Mouse (Mus musculus): Measurements from ENCODE around the gene Nr4a2. TPM values are rescaled to one million over a fixed set of nuclear protein-coding genes. Genes with fewer than 3 reads are reported as not detected.

The Nr4a2 gene
- polyA plus RNA-seq, 1 experiment from 2014 or later: 1.3 TPM

DNA sequence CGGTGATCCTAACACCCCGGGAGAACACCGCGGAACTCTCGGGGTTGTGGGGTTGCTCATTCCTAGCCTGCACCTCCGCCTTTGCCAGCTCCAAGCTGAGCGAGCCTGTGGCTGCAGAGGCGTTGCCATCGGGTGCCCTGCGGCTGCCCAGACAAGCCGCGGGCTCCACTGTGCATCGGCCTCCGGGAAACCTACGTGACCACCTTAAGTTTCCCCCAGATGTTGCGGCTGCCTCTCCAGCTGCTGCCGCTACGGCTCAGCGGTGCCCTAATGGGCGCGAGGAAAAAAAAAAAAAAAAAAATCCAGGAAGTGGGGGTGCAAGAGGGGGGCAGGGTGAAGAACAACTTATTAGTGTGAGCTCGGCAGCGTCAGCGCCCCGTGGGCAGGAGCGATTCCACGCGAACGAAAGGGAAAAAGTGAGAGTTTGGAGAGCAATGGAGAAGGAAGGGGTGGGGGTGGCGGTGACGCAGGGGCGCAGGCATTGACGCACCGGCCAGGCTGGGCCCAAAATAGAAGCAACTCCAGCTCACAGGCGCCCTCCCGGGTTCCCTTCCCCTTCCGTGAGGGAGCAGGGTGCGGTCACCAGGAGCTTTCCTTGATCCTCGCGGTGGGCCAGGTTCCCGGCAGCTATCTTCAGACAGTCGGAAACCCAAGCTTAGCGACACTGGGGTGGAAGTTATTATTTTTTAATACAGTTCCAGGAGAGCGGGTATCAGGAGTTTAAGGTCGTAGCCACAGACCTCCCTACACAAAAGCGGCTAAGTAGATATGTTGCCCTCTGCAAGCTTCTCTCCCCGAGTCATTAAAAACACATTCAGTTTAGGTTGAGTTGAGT, 7.2 kb downstream of the Nr4a2 start:
- peak overlapping the region; percentile 100 for H3K4me2 ChIP-seq (replicated peaks; ENCODE audit: low read depth)
- peaks cover 29% of the 10 kb centered on the region for H3K27me3 ChIP-seq (replicated peaks; ENCODE audit: control insufficient read depth, insufficient read depth, low read length)
- H3K9me3 ChIP-seq (ENCODE audit: control insufficient read depth): no peaks in the 10 kb centered on the region
- peak; percentile 62 for ATAC-seq
- H3K27ac ChIP-seq (ENCODE audit: low read depth, low read length): peak overlapping the region; percentile 86
- peak overlapping the region; percentile 74 for H3K4me3 ChIP-seq (ENCODE audit: low read depth, low read length)
- H3K36me3 ChIP-seq (ENCODE audit: control insufficient read depth, insufficient read depth): no peaks in the 10 kb centered on the region
- peak overlapping the region; percentile 58 for H3K9ac ChIP-seq (ENCODE audit: low read depth, low read length)
- H3K4me1 ChIP-seq (replicated peaks; ENCODE audit: control insufficient read depth, insufficient read depth, low read length): peaks cover 7% of the 10 kb centered on the region; the same call in 1 of the 2 replicates
- peak; percentile 47 for TF ChIP-seq CTCF (IDR thresholded peaks at IDR 0.05; ENCODE audit: low read depth)
- under 1% methylated on average over 47 of the region's 47 CpGs for WGBS

DNA sequence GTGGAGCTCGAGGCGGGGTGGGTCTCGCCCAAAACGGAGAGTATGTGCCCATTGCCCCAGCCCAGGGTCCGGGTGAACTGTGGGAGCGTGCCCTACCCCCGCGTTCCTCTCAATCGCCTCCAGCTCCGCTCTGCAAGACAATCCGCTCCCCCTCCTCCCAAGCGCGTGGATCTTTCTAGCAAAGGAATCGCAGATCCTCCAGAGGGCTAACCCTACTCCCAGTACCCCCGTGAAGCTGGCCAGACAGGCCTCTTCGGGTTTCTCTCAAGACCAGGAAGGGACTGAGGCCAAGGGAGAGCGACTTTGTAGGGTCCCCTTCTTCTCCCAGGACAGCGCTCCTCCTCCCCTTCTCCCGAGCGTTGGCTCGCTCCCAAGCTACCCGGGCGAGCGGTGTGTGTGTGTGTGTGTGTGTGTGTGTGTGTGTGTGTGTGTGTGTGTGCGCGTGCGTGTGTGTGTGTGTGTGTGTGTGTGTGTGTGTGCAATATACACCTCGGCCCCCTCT, 7.9 kb downstream of the Nr4a2 start:
- peak overlapping the region; percentile 100 for H3K4me2 ChIP-seq (replicated peaks; ENCODE audit: low read depth)
- under 1% methylated on average over 28 of the region's 28 CpGs for WGBS
- no peak for TF ChIP-seq CTCF (IDR thresholded peaks at IDR 0.05; ENCODE audit: low read depth)
- H3K9ac ChIP-seq (ENCODE audit: low read depth, low read length): peak overlapping the region; percentile 58
- H3K4me3 ChIP-seq (ENCODE audit: low read depth, low read length): peak overlapping the region; percentile 74
- peak; percentile 20 for ATAC-seq
- no peaks in the 10 kb centered on the region for H3K36me3 ChIP-seq (ENCODE audit: control insufficient read depth, insufficient read depth)
- H3K4me1 ChIP-seq (replicated peaks; ENCODE audit: control insufficient read depth, insufficient read depth, low read length): peaks cover 7% of the 10 kb centered on the region; the same call in 1 of the 2 replicates
- peaks cover 36% of the 10 kb centered on the region for H3K27me3 ChIP-seq (replicated peaks; ENCODE audit: control insufficient read depth, insufficient read depth, low read length)
- H3K27ac ChIP-seq (ENCODE audit: low read depth, low read length): peak overlapping the region; percentile 86
- H3K9me3 ChIP-seq (ENCODE audit: control insufficient read depth): no peaks in the 10 kb centered on the region

GRCm38 (mm10) chr2:57115181-57115863, 8.5 kb downstream of the Nr4a2 start:
- ATAC-seq: peak; percentile 11
- Histone ChIP-seq H3K9me3 (ENCODE audit: control insufficient read depth) (no peaks in the 10 kb centered on the region), H3K9ac (ENCODE audit: low read depth, low read length) (peak overlapping the region; percentile 53), H3K4me3 (ENCODE audit: low read depth, low read length) (peak overlapping the region; percentile 74), H3K4me1 (replicated peaks; ENCODE audit: control insufficient read depth, insufficient read depth, low read length) (peaks cover 7% of the 10 kb centered on the region; the same call in 1 of the 2 replicates), H3K36me3 (ENCODE audit: control insufficient read depth, insufficient read depth) (no peaks in the 10 kb centered on the region), H3K4me2 (replicated peaks; ENCODE audit: low read depth) (peak overlapping the region; percentile 100), H3K27ac (ENCODE audit: low read depth, low read length) (no peak overlapping the region), H3K27me3 (replicated peaks; ENCODE audit: control insufficient read depth, insufficient read depth, low read length) (peaks cover 40% of the 10 kb centered on the region)
- WGBS: 0% methylated on average over 25 of the region's 25 CpGs
- TF ChIP-seq CTCF (IDR thresholded peaks at IDR 0.05; ENCODE audit: low read depth): no peak

- Histone ChIP-seq H3K27ac (ENCODE audit: low read depth, low read length) (no peak overlapping the region; the same call in 1 of the 2 replicates), H3K9me3 (ENCODE audit: control insufficient read depth) (no peaks in the 10 kb centered on the region), H3K36me3 (ENCODE audit: control insufficient read depth, insufficient read depth) (no peaks in the 10 kb centered on the region), H3K4me3 (ENCODE audit: low read depth, low read length) (peak overlapping the region; percentile 74), H3K27me3 (replicated peaks; ENCODE audit: control insufficient read depth, insufficient read depth, low read length) (peaks cover 48% of the 10 kb centered on the region), H3K9ac (ENCODE audit: low read depth, low read length) (peak overlapping the region; percentile 40; the same call in 1 of the 2 replicates), H3K4me1 (replicated peaks; ENCODE audit: control insufficient read depth, insufficient read depth, low read length) (peaks cover 7% of the 10 kb centered on the region; the same call in 1 of the 2 replicates), H3K4me2 (replicated peaks; ENCODE audit: low read depth) (peak overlapping the region; percentile 100)
- no peak for TF ChIP-seq CTCF (IDR thresholded peaks at IDR 0.05; ENCODE audit: low read depth)
- peak; percentile 72 for ATAC-seq
- WGBS: under 1% methylated on average over 85 of the region's 88 CpGs
These were observed 9.3 kb downstream of the Nr4a2 start for GRCm38 (mm10) chr2:57114211-57115151.

DNA sequence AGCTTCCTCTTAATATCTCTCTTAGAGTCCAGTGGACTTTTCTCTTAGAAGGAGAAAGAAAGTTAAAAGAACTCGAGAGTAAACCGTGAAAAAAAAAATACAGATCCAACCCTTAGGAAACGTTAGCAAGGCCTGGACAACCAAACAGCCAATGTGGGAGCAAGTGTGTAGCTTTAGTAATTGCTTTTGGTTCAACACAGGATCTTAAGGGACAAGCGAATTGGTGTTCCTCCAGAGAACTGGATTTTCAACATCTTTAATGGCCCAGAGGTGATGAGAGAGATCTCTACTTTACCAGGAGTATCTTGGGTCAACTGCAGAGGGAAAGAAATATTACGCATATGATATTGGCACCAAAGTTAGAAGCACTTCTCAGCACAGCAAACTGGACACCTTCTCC, 10.4 kb downstream of the Nr4a2 start:
- Histone ChIP-seq H3K9ac (ENCODE audit: low read depth, low read length) (no peak overlapping the region), H3K36me3 (ENCODE audit: control insufficient read depth, insufficient read depth) (no peaks in the 10 kb centered on the region), H3K4me1 (replicated peaks; ENCODE audit: control insufficient read depth, insufficient read depth, low read length) (peaks cover 7% of the 10 kb centered on the region; the same call in 1 of the 2 replicates), H3K9me3 (ENCODE audit: control insufficient read depth) (no peaks in the 10 kb centered on the region), H3K4me3 (ENCODE audit: low read depth, low read length) (peak overlapping the region; percentile 74; the same call in 1 of the 2 replicates), H3K27ac (ENCODE audit: low read depth, low read length) (no peak overlapping the region), H3K4me2 (replicated peaks; ENCODE audit: low read depth) (peak overlapping the region; percentile 100), H3K27me3 (replicated peaks; ENCODE audit: control insufficient read depth, insufficient read depth, low read length) (peaks cover 55% of the 10 kb centered on the region)
- no peak for ATAC-seq
- no peak for TF ChIP-seq CTCF (IDR thresholded peaks at IDR 0.05; ENCODE audit: low read depth)
- WGBS: 69% methylated on average over 5 of the region's 5 CpGs

All from intestine, postnatal 0 days (tissue).